Mouse (Mus musculus): ENCODE measurements around the gene Slc7a5. TPM values are rescaled to one million over a fixed set of nuclear protein-coding genes. Genes with fewer than 3 reads are reported as not detected.

The Slc7a5 gene
- 49.4 and 57.1 TPM in 2 replicates for polyA plus RNA-seq (2015; fragmentation: Nextera tagmentation; extraction: Ambion mirVana)

DNA sequence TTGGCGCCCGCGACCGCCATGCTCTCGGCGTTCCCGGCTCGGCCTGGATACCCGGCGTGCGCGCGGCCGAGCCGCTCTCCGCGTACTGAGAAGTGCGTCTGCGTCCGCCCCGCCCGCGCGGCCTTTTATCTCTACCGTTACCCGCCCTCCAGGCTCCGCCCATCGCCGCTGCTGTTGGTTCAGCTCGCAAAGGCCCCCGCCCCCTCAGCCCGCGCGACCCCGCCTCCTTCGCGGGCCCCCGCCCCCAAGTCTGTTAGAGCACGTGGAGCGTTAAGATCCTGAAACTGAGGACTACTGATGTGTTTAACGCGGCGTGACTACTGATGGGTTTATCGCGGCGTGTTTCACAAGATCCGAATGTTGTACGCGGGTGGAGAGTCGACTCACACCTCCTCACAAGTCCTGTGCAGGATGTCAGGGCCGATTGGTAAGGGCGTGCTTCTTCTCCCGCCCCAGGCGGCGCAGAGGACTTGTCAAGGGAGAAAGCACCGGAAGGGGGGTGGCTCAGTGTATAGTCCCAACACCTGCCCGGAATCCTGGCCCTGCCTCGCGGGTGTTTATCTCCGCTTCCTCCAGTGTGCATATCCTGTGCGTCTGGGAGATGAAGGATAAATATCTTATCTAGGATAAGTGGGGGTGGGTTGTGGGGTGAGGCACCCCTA is at the start of gene Slc7a5:
Gene Slc7a5 (minus strand): TSS at position 108 of the 662 bp plus-strand sequence.

DNA sequence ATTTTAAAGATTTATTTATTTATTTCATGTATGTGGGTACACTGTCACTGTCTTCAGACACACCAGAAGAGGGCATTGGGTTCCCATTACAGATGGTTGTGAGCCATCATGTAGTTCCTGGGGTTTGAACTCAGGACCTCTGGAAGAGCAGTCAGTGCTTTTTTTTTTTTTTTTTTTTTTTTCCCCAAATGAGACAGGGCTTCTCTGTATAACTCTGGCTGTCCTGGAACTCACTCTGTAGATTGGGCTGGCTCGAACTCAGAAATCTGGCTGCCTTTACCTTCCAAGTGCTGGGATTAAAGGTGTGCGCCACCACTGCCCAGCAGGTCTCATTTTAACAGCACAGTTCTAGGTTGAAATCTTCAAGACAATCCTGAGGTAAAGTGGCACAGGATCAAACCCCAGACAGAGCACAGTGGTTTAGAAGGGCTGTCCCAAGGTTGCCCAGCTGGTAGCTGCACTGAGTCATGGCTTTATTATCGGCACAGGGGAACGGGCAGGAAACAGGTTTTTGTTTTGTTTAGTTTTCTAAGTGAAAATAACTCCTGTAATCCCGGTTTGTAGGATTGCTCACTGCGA is 41.8 kb upstream of the Slc7a5 start, which contains the start of gene Banp:
Gene Banp (plus strand): TSS at position 529 of the 579 bp plus-strand sequence.

DNA sequence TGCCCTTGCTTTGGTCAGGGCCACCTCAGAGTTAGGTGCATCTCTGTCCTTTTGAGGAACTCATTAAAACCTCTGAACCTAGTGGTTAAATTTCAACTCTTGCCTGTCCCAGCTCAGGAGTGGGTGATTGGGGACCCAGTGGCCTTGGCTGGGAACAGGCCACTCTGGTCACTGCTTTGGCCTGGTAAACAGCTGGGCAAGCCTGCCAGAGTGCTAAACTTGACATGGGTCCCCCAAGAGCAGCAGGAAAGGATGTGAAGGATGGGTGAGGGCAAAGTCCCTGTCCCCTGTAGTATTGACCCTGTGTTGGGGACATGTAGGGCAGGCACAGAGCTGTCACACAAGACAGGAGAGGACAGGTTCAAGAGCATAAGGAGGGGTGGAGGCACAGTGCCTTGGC is 37.3 kb upstream of the Slc7a5 start, which contains the start of gene Car5a:
Gene Car5a (minus strand): TSS at position 74 of the 400 bp plus-strand sequence.

Other genes starting within 250 kb of the Slc7a5 start
- 122 and 135 TPM in 2 replicates for gene Jph3, start 178.1 kb downstream of the Slc7a5 start, polyA plus RNA-seq (2015; fragmentation: Nextera tagmentation; extraction: Ambion mirVana)
- gene Klhdc4, start 78.1 kb downstream of the Slc7a5 start, polyA plus RNA-seq (2015; fragmentation: Nextera tagmentation; extraction: Ambion mirVana): 27.7 and 36.6 TPM in 2 replicates
- 0.18 and 0.43 TPM in 2 replicates for gene Car5a, start 37.2 kb upstream of the Slc7a5 start, polyA plus RNA-seq (2015; fragmentation: Nextera tagmentation; extraction: Ambion mirVana)
- gene Banp, start 42.1 kb upstream of the Slc7a5 start, polyA plus RNA-seq (2015; fragmentation: Nextera tagmentation; extraction: Ambion mirVana): 21.7 and 26.2 TPM in 2 replicates